Mouse (Mus musculus): ENCODE data around the gene Gm20388. TPM values are rescaled to one million over a fixed set of nuclear protein-coding genes. Genes with fewer than 3 reads are reported as not detected.
A peak's percentile ranks its signal among the peaks of the same experiment; 100 is the strongest.

Gm20388 gene
- polyA plus RNA-seq, 1 experiment from 2014 or later = not detected

- Histone ChIP-seq H3K4me3 (ENCODE audit: low read depth, low read length) (no peak overlapping the region), H3K9ac (ENCODE audit: low read length) (no peak overlapping the region), H3K4me1 (ENCODE audit: control insufficient read depth, insufficient read depth, low read length) (peaks cover 8% of the 10 kb centered on the region; the same call in 1 of the 2 replicates), H3K4me2 (ENCODE audit: low read depth, severe bottlenecking) (no peak overlapping the region), H3K27me3 (ENCODE audit: control insufficient read depth, insufficient read depth, low read length) (no peaks in the 10 kb centered on the region), H3K36me3 (ENCODE audit: control insufficient read depth, insufficient read depth, low read length) (no peaks in the 10 kb centered on the region), H3K27ac (replicated peaks; ENCODE audit: low read depth, low read length) (peak overlapping the region; percentile 36; the same call in 1 of the 2 replicates), H3K9me3 (ENCODE audit: control insufficient read depth, low read length) (no peaks in the 10 kb centered on the region)
- WGBS = 82% methylated on average over 9 of the region's 9 CpGs
- ATAC-seq (ENCODE audit: insufficient number of reproducible peaks, low FRiP score, low TSS enrichment, low read depth) (no peak), DNase-seq (ENCODE audit: low spot score) (no peak)
Observed at GRCm38 (mm10) chr8:120249800-120250336, 339.2 kb downstream of the Gm20388 start.

GRCm38 (mm10) chr8:120250750-120251410 lies 340.2 kb downstream of the Gm20388 start:
- no peak overlapping the region for H3K9ac ChIP-seq (ENCODE audit: low read length)
- no peaks in the 10 kb centered on the region for H3K9me3 ChIP-seq (ENCODE audit: control insufficient read depth, low read length)
- DNase-seq (ENCODE audit: low spot score) (no peak), ATAC-seq (ENCODE audit: insufficient number of reproducible peaks, low FRiP score, low TSS enrichment, low read depth) (no peak)
- no peaks in the 10 kb centered on the region for H3K27me3 ChIP-seq (ENCODE audit: control insufficient read depth, insufficient read depth, low read length)
- H3K4me1 ChIP-seq (ENCODE audit: control insufficient read depth, insufficient read depth, low read length) = peaks cover 12% of the 10 kb centered on the region
- no peak overlapping the region; the same call in 1 of the 2 replicates for H3K27ac ChIP-seq (replicated peaks; ENCODE audit: low read depth, low read length)
- no peak overlapping the region for H3K4me3 ChIP-seq (ENCODE audit: low read depth, low read length)
- H3K4me2 ChIP-seq (ENCODE audit: low read depth, severe bottlenecking) = no peak overlapping the region
- H3K36me3 ChIP-seq (ENCODE audit: control insufficient read depth, insufficient read depth, low read length) = no peaks in the 10 kb centered on the region; the same call in 1 of the 2 replicates
- WGBS = 77% methylated on average over 16 of the region's 16 CpGs

GRCm38 (mm10) chr8:120251411-120252035 lies 340.9 kb downstream of the Gm20388 start:
- H3K9ac ChIP-seq (ENCODE audit: low read length) = no peak overlapping the region
- H3K27ac ChIP-seq (replicated peaks; ENCODE audit: low read depth, low read length) = no peak overlapping the region
- H3K36me3 ChIP-seq (ENCODE audit: control insufficient read depth, insufficient read depth, low read length) = no peaks in the 10 kb centered on the region; the same call in 1 of the 2 replicates
- 67% methylated on average over 9 of the region's 9 CpGs for WGBS
- ATAC-seq (ENCODE audit: insufficient number of reproducible peaks, low FRiP score, low TSS enrichment, low read depth) (no peak), DNase-seq (ENCODE audit: low spot score) (no peak)
- no peak overlapping the region for H3K4me3 ChIP-seq (ENCODE audit: low read depth, low read length)
- H3K4me2 ChIP-seq (ENCODE audit: low read depth, severe bottlenecking) = no peak overlapping the region
- no peaks in the 10 kb centered on the region for H3K9me3 ChIP-seq (ENCODE audit: control insufficient read depth, low read length)
- H3K27me3 ChIP-seq (ENCODE audit: control insufficient read depth, insufficient read depth, low read length) = no peaks in the 10 kb centered on the region
- H3K4me1 ChIP-seq (ENCODE audit: control insufficient read depth, insufficient read depth, low read length) = peaks cover 18% of the 10 kb centered on the region

- H3K27ac ChIP-seq (replicated peaks; ENCODE audit: low read depth, low read length) = no peak overlapping the region
- DNase-seq (ENCODE audit: low spot score) (no peak), ATAC-seq (ENCODE audit: insufficient number of reproducible peaks, low FRiP score, low TSS enrichment, low read depth) (no peak)
- no peak overlapping the region for H3K4me3 ChIP-seq (ENCODE audit: low read depth, low read length)
- H3K9ac ChIP-seq (ENCODE audit: low read length) = no peak overlapping the region
- H3K27me3 ChIP-seq (ENCODE audit: control insufficient read depth, insufficient read depth, low read length) = no peaks in the 10 kb centered on the region
- no peak overlapping the region for H3K4me2 ChIP-seq (ENCODE audit: low read depth, severe bottlenecking)
- WGBS = 89% methylated on average over 8 of the region's 8 CpGs
- H3K9me3 ChIP-seq (ENCODE audit: control insufficient read depth, low read length) = no peaks in the 10 kb centered on the region
- no peaks in the 10 kb centered on the region; the same call in 1 of the 2 replicates for H3K36me3 ChIP-seq (ENCODE audit: control insufficient read depth, insufficient read depth, low read length)
- peaks cover 29% of the 10 kb centered on the region for H3K4me1 ChIP-seq (ENCODE audit: control insufficient read depth, insufficient read depth, low read length)
Observed at GRCm38 (mm10) chr8:120253626-120254025, 343.0 kb downstream of the Gm20388 start.

GRCm38 (mm10) chr8:120255406-120255987 lies 344.9 kb downstream of the Gm20388 start:
- H3K36me3 ChIP-seq (ENCODE audit: control insufficient read depth, insufficient read depth, low read length) = no peaks in the 10 kb centered on the region; the same call in 1 of the 2 replicates
- H3K27me3 ChIP-seq (ENCODE audit: control insufficient read depth, insufficient read depth, low read length) = no peaks in the 10 kb centered on the region
- WGBS = 86% methylated on average over 6 of the region's 6 CpGs
- H3K9me3 ChIP-seq (ENCODE audit: control insufficient read depth, low read length) = no peaks in the 10 kb centered on the region
- ATAC-seq (ENCODE audit: insufficient number of reproducible peaks, low FRiP score, low TSS enrichment, low read depth) (no peak), DNase-seq (ENCODE audit: low spot score) (no peak)
- no peak overlapping the region for H3K4me3 ChIP-seq (ENCODE audit: low read depth, low read length)
- H3K9ac ChIP-seq (ENCODE audit: low read length) = no peak overlapping the region
- H3K27ac ChIP-seq (replicated peaks; ENCODE audit: low read depth, low read length) = no peak overlapping the region
- peaks cover 44% of the 10 kb centered on the region for H3K4me1 ChIP-seq (ENCODE audit: control insufficient read depth, insufficient read depth, low read length)
- no peak overlapping the region for H3K4me2 ChIP-seq (ENCODE audit: low read depth, severe bottlenecking)

DNA sequence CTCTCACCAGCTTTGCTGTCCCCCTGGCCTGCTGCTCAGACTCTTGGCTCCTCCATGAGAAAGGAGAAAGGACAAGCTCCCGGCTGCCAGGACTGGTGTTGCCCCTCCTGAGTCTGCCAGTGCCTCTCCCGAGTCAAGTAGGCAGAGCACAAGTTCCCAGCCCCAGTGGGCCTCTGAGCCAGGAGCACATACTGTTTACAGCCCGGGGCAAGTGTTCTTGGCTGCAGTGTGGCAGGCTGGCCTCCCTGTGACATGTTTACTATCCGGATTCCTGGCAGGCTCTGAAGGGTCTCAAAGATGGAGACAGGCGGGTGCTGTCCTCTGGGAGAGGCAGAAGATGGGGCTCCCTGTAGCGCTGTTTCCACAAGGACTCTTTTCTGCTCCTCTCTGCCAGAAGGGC lies 346.3 kb downstream of the Gm20388 start:
- WGBS = 41% methylated on average over 6 of the region's 6 CpGs
- Histone ChIP-seq H3K27ac (replicated peaks; ENCODE audit: low read depth, low read length) (no peak overlapping the region; the same call in 1 of the 2 replicates), H3K9ac (ENCODE audit: low read length) (no peak overlapping the region), H3K36me3 (ENCODE audit: control insufficient read depth, insufficient read depth, low read length) (no peaks in the 10 kb centered on the region; the same call in 1 of the 2 replicates), H3K27me3 (ENCODE audit: control insufficient read depth, insufficient read depth, low read length) (no peaks in the 10 kb centered on the region), H3K4me3 (ENCODE audit: low read depth, low read length) (no peak overlapping the region), H3K4me1 (ENCODE audit: control insufficient read depth, insufficient read depth, low read length) (peaks cover 55% of the 10 kb centered on the region), H3K9me3 (ENCODE audit: control insufficient read depth, low read length) (no peaks in the 10 kb centered on the region), H3K4me2 (ENCODE audit: low read depth, severe bottlenecking) (no peak overlapping the region)
- ATAC-seq (ENCODE audit: insufficient number of reproducible peaks, low FRiP score, low TSS enrichment, low read depth) (no peak), DNase-seq (ENCODE audit: low spot score) (no peak)

DNA sequence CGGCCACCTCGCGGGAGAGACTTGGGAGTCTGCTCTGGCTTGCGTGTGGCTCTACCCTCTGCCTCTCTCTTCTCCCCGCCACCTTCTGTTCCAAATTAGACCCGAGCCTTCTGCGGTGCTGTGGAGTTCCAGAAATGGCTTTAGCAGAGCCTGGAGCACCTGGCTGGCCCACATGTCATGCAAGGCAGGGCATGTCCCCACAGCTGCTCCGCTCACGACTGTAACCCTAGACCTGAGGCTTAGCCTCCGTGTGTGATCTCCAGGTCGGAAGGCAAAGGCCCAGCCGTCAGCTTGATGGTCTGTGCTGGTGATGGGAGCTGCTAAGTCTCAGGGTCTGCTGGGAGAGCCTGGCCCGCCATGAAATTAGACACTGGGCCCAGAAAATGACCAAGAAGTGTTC lies 348.6 kb downstream of the Gm20388 start:
- no peak overlapping the region for H3K4me3 ChIP-seq (ENCODE audit: low read depth, low read length)
- peak; percentile 66 for ATAC-seq (ENCODE audit: insufficient number of reproducible peaks, low FRiP score, low TSS enrichment, low read depth)
- H3K9ac ChIP-seq (ENCODE audit: low read length) = no peak overlapping the region
- H3K9me3 ChIP-seq (ENCODE audit: control insufficient read depth, low read length) = no peaks in the 10 kb centered on the region
- peaks cover 67% of the 10 kb centered on the region for H3K4me1 ChIP-seq (ENCODE audit: control insufficient read depth, insufficient read depth, low read length)
- peak overlapping the region; percentile 30; the same call in 1 of the 2 replicates for H3K27ac ChIP-seq (replicated peaks; ENCODE audit: low read depth, low read length)
- no peaks in the 10 kb centered on the region; the same call in 1 of the 2 replicates for H3K36me3 ChIP-seq (ENCODE audit: control insufficient read depth, insufficient read depth, low read length)
- WGBS = 35% methylated on average over 13 of the region's 13 CpGs
- 0 out of 2 replicates have a peak overlapping the region, but pooled peaks have one; percentile 2 for H3K4me2 ChIP-seq (ENCODE audit: low read depth, severe bottlenecking)
- peak; percentile 84 for DNase-seq (ENCODE audit: low spot score)
- no peaks in the 10 kb centered on the region for H3K27me3 ChIP-seq (ENCODE audit: control insufficient read depth, insufficient read depth, low read length)

DNA sequence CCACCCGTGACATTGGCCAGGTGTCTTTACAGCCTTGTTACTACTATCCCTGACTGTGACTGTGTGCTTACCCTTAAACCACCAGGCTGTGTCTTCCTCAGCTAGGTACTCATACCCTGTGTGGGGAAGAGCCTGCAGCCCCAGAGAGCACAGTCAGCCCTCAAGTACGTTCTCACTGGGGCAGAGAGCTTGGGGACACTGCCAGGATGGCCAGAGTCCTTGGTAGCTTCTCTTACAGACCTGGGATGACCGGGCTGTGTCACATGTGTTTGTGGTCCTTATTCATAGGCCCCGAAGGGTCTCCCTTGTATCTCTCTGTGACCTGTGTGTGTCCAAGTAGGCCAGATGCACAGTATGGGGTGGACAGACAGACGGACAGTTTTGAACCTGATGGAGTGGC lies 350.0 kb downstream of the Gm20388 start:
- Histone ChIP-seq H3K27me3 (ENCODE audit: control insufficient read depth, insufficient read depth, low read length) (no peaks in the 10 kb centered on the region), H3K4me1 (ENCODE audit: control insufficient read depth, insufficient read depth, low read length) (peaks cover 74% of the 10 kb centered on the region), H3K4me3 (ENCODE audit: low read depth, low read length) (no peak overlapping the region), H3K27ac (replicated peaks; ENCODE audit: low read depth, low read length) (peak overlapping the region; percentile 68), H3K9me3 (ENCODE audit: control insufficient read depth, low read length) (no peaks in the 10 kb centered on the region), H3K9ac (ENCODE audit: low read length) (no peak overlapping the region), H3K36me3 (ENCODE audit: control insufficient read depth, insufficient read depth, low read length) (no peaks in the 10 kb centered on the region; the same call in 1 of the 2 replicates), H3K4me2 (ENCODE audit: low read depth, severe bottlenecking) (no peak overlapping the region)
- 87% methylated on average over 5 of the region's 5 CpGs for WGBS
- DNase-seq (ENCODE audit: low spot score) (no peak), ATAC-seq (ENCODE audit: insufficient number of reproducible peaks, low FRiP score, low TSS enrichment, low read depth) (no peak)
